Mouse (Mus musculus) lung, adult 2 months (tissue): Measurements from ENCODE around the gene Eif5a.

Source experiments
- CTCF ChIP-seq: fragments of 200-500 bp; IDR thresholded peaks from 2 replicates; pipeline ENCODE4 v1.5.1; 2011; ENCODE audit warnings: mild to moderate bottlenecking, low read length, control low read depth; ENCODE audit not compliant: insufficient read depth
- POLR2A ChIP-seq: fragments of 200-500 bp; IDR thresholded peaks from 2 replicates; pipeline ENCODE4 v1.6.1; 2011; ENCODE audit warnings: low read depth, mild to moderate bottlenecking, control low read depth, low read length, borderline replicate concordance; ENCODE audit errors: extremely low read depth

DNA sequence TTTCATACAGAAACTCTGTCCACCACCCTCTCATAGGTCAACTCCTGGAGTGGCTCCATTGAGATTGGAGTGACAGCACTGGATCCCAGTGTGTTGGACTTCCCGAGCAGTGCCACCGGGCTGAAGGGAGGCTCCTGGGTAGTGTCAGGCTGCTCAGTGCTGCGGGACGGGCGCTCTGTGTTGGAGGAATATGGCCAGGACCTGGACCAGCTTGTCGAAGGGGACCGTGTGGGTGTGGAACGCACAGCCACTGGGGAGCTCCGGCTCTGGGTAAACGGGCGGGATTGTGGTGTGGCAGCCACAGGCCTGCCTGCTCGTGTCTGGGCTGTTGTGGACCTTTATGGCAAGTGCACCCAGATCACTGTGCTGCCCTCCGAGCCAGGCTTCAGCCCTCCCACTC, 18.8 kb downstream of the Eif5a start:
- TF ChIP-seq CTCF (no peak), POLR2A (no peak)
